Mouse (Mus musculus): ENCODE measurements around the gene Cblc. TPM values are rescaled to one million over a fixed set of nuclear protein-coding genes. Genes with fewer than 3 reads are reported as not detected.

The Cblc gene
- polyA plus RNA-seq, 1 experiment from 2014 or later = 0.28 TPM

GRCm38 (mm10) chr7:19747420-19748218 is 49.0 kb downstream of the Cblc start:
- H3K9ac ChIP-seq (ENCODE audit: low read length) = peak overlapping the region; percentile 86
- peak overlapping the region; percentile 90 for H3K4me2 ChIP-seq (ENCODE audit: low read depth, low read length, severe bottlenecking)
- no peaks in the 10 kb centered on the region for H3K9me3 ChIP-seq (ENCODE audit: control insufficient read depth, low read length)
- WGBS = 4% methylated on average over 25 of the region's 25 CpGs
- H3K27me3 ChIP-seq (ENCODE audit: control insufficient read depth, insufficient read depth, low read length) = no peaks in the 10 kb centered on the region
- DNase-seq (ENCODE audit: low spot score) (no peak), ATAC-seq (replicated peaks; ENCODE audit: low FRiP score) (no peak)
- no peaks in the 10 kb centered on the region; the same call in 1 of the 2 replicates for H3K36me3 ChIP-seq (ENCODE audit: control insufficient read depth, insufficient read depth, low read length)
- peak overlapping the region; percentile 74 for H3K4me3 ChIP-seq (ENCODE audit: low read depth, low read length)
- peaks cover 10% of the 10 kb centered on the region for H3K4me1 ChIP-seq (replicated peaks; ENCODE audit: control insufficient read depth, insufficient read depth, low read length)
- peak overlapping the region; percentile 18; the same call in 1 of the 2 replicates for H3K27ac ChIP-seq (ENCODE audit: low read depth, low read length)

GRCm38 (mm10) chr7:19746426-19747201 is 50.0 kb downstream of the Cblc start:
- Histone ChIP-seq H3K9me3 (ENCODE audit: control insufficient read depth, low read length) (no peaks in the 10 kb centered on the region), H3K4me2 (ENCODE audit: low read depth, low read length, severe bottlenecking) (no peak overlapping the region), H3K36me3 (ENCODE audit: control insufficient read depth, insufficient read depth, low read length) (no peaks in the 10 kb centered on the region; the same call in 1 of the 2 replicates), H3K4me3 (ENCODE audit: low read depth, low read length) (no peak overlapping the region), H3K9ac (ENCODE audit: low read length) (no peak overlapping the region), H3K4me1 (replicated peaks; ENCODE audit: control insufficient read depth, insufficient read depth, low read length) (peaks cover 10% of the 10 kb centered on the region), H3K27ac (ENCODE audit: low read depth, low read length) (no peak overlapping the region), H3K27me3 (ENCODE audit: control insufficient read depth, insufficient read depth, low read length) (no peaks in the 10 kb centered on the region)
- DNase-seq (ENCODE audit: low spot score) = no peak
- WGBS = 42% methylated on average over 6 of the region's 6 CpGs
- no peak for ATAC-seq (replicated peaks; ENCODE audit: low FRiP score)

GRCm38 (mm10) chr7:19745971-19746370 is 50.6 kb downstream of the Cblc start:
- no peak overlapping the region for H3K27ac ChIP-seq (ENCODE audit: low read depth, low read length)
- no peak overlapping the region for H3K9ac ChIP-seq (ENCODE audit: low read length)
- no peak for ATAC-seq (replicated peaks; ENCODE audit: low FRiP score)
- no peak overlapping the region for H3K4me3 ChIP-seq (ENCODE audit: low read depth, low read length)
- 85% methylated on average over 8 of the region's 10 CpGs for WGBS
- H3K27me3 ChIP-seq (ENCODE audit: control insufficient read depth, insufficient read depth, low read length) = no peaks in the 10 kb centered on the region
- H3K4me1 ChIP-seq (replicated peaks; ENCODE audit: control insufficient read depth, insufficient read depth, low read length) = peaks cover 10% of the 10 kb centered on the region
- no peaks in the 10 kb centered on the region; the same call in 1 of the 2 replicates for H3K36me3 ChIP-seq (ENCODE audit: control insufficient read depth, insufficient read depth, low read length)
- no peak overlapping the region for H3K4me2 ChIP-seq (ENCODE audit: low read depth, low read length, severe bottlenecking)
- DNase-seq (ENCODE audit: low spot score) = no peak
- H3K9me3 ChIP-seq (ENCODE audit: control insufficient read depth, low read length) = no peaks in the 10 kb centered on the region

GRCm38 (mm10) chr7:19744590-19745385 is 51.8 kb downstream of the Cblc start:
- Histone ChIP-seq H3K36me3 (ENCODE audit: control insufficient read depth, insufficient read depth, low read length) (no peaks in the 10 kb centered on the region; the same call in 1 of the 2 replicates), H3K9me3 (ENCODE audit: control insufficient read depth, low read length) (no peaks in the 10 kb centered on the region), H3K9ac (ENCODE audit: low read length) (no peak overlapping the region), H3K27ac (ENCODE audit: low read depth, low read length) (no peak overlapping the region), H3K4me2 (ENCODE audit: low read depth, low read length, severe bottlenecking) (no peak overlapping the region), H3K4me1 (replicated peaks; ENCODE audit: control insufficient read depth, insufficient read depth, low read length) (peaks cover 8% of the 10 kb centered on the region), H3K27me3 (ENCODE audit: control insufficient read depth, insufficient read depth, low read length) (no peaks in the 10 kb centered on the region), H3K4me3 (ENCODE audit: low read depth, low read length) (no peak overlapping the region)
- no peak for ATAC-seq (replicated peaks; ENCODE audit: low FRiP score)
- 80% methylated on average over 14 of the region's 14 CpGs for WGBS
- no peak for DNase-seq (ENCODE audit: low spot score)

- no peaks in the 10 kb centered on the region for H3K27me3 ChIP-seq (ENCODE audit: control insufficient read depth, insufficient read depth, low read length)
- H3K27ac ChIP-seq (ENCODE audit: low read depth, low read length) = no peak overlapping the region
- H3K4me3 ChIP-seq (ENCODE audit: low read depth, low read length) = no peak overlapping the region
- H3K9me3 ChIP-seq (ENCODE audit: control insufficient read depth, low read length) = no peaks in the 10 kb centered on the region
- no peak overlapping the region for H3K9ac ChIP-seq (ENCODE audit: low read length)
- WGBS = 93% methylated on average over 6 of the region's 6 CpGs
- H3K36me3 ChIP-seq (ENCODE audit: control insufficient read depth, insufficient read depth, low read length) = no peaks in the 10 kb centered on the region; the same call in 1 of the 2 replicates
- DNase-seq (ENCODE audit: low spot score) (no peak), ATAC-seq (replicated peaks; ENCODE audit: low FRiP score) (no peak)
- peaks cover 8% of the 10 kb centered on the region for H3K4me1 ChIP-seq (replicated peaks; ENCODE audit: control insufficient read depth, insufficient read depth, low read length)
- no peak overlapping the region for H3K4me2 ChIP-seq (ENCODE audit: low read depth, low read length, severe bottlenecking)
These were observed 52.8 kb downstream of the Cblc start for GRCm38 (mm10) chr7:19743791-19744190.

- 71% methylated on average over 5 of the region's 5 CpGs for WGBS
- no peak for DNase-seq (ENCODE audit: low spot score)
These were observed 54.1 kb downstream of the Cblc start for GRCm38 (mm10) chr7:19742468-19742867.

GRCm38 (mm10) chr7:19741329-19742031 is 55.1 kb downstream of the Cblc start:
- H3K4me1 ChIP-seq (replicated peaks; ENCODE audit: control insufficient read depth, insufficient read depth, low read length) = peaks cover 3% of the 10 kb centered on the region; the same call in 1 of the 2 replicates
- no peak; the same call in 1 of the 2 replicates for ATAC-seq (replicated peaks; ENCODE audit: low FRiP score)
- no peak for DNase-seq (ENCODE audit: low spot score)
- no peaks in the 10 kb centered on the region; the same call in 1 of the 2 replicates for H3K36me3 ChIP-seq (ENCODE audit: control insufficient read depth, insufficient read depth, low read length)
- no peak overlapping the region for H3K4me2 ChIP-seq (ENCODE audit: low read depth, low read length, severe bottlenecking)
- no peak overlapping the region for H3K27ac ChIP-seq (ENCODE audit: low read depth, low read length)
- 12% methylated on average over 8 of the region's 8 CpGs for WGBS
- H3K27me3 ChIP-seq (ENCODE audit: control insufficient read depth, insufficient read depth, low read length) = no peaks in the 10 kb centered on the region
- H3K9ac ChIP-seq (ENCODE audit: low read length) = no peak overlapping the region
- H3K9me3 ChIP-seq (ENCODE audit: control insufficient read depth, low read length) = no peaks in the 10 kb centered on the region
- no peak overlapping the region for H3K4me3 ChIP-seq (ENCODE audit: low read depth, low read length)

More at GRCm38 (mm10) chr7:19742468-19742867, 54.1 kb downstream of the Cblc start:
- no peak for ATAC-seq (replicated peaks; ENCODE audit: low FRiP score)
- Histone ChIP-seq H3K9ac (ENCODE audit: low read length) (no peak overlapping the region), H3K4me1 (replicated peaks; ENCODE audit: control insufficient read depth, insufficient read depth, low read length) (peaks cover 3% of the 10 kb centered on the region; the same call in 1 of the 2 replicates), H3K4me2 (ENCODE audit: low read depth, low read length, severe bottlenecking) (no peak overlapping the region), H3K27ac (ENCODE audit: low read depth, low read length) (no peak overlapping the region), H3K27me3 (ENCODE audit: control insufficient read depth, insufficient read depth, low read length) (no peaks in the 10 kb centered on the region), H3K4me3 (ENCODE audit: low read depth, low read length) (no peak overlapping the region), H3K9me3 (ENCODE audit: control insufficient read depth, low read length) (no peaks in the 10 kb centered on the region), H3K36me3 (ENCODE audit: control insufficient read depth, insufficient read depth, low read length) (no peaks in the 10 kb centered on the region; the same call in 1 of the 2 replicates)

Measured in forebrain, embryonic 11.5 days (tissue).